Mouse (Mus musculus) neural tube, embryonic 14.5 days (tissue): ENCODE measurements around the gene Abcb10. TPM values are rescaled to one million over a fixed set of nuclear protein-coding genes. Genes with fewer than 3 reads are reported as not detected.

Source experiments
- ATAC-seq: fragments of 200-750 bp; cut with Nextera tagmentation; 2 replicates; pipeline ENCODE4 v1.8.0; 2017; ENCODE audit warnings: low read depth, mild to moderate bottlenecking, moderate TSS enrichment, moderate library complexity
- H3K27ac ChIP-seq: fragments of 300-500 bp; sonication (generic); 2 replicates; pipeline ENCODE4 v1.5.1; 2014; ENCODE audit warnings: low read depth, mild to moderate bottlenecking, control low read depth, low read length, moderate library complexity, mixed read lengths
- H3K27me3 ChIP-seq: fragments of 300-500 bp; sonication (generic); 2 replicates; pipeline ENCODE4 v1.6.1; 2014; ENCODE audit warnings: low read length; ENCODE audit not compliant: control insufficient read depth, insufficient read depth
- H3K36me3 ChIP-seq: fragments of 300-500 bp; sonication (generic); 2 replicates; pipeline ENCODE4 v1.6.1; 2014; ENCODE audit warnings: low read length, mixed read lengths; ENCODE audit not compliant: control insufficient read depth, insufficient read depth
- H3K4me1 ChIP-seq: fragments of 300-500 bp; sonication (generic); 2 replicates; pipeline ENCODE4 v1.6.1; 2014; ENCODE audit warnings: low read length; ENCODE audit not compliant: control insufficient read depth, insufficient read depth
- H3K4me2 ChIP-seq: fragments of 300-500 bp; sonication (generic); 2 replicates; pipeline ENCODE4 v1.6.1; 2014; ENCODE audit warnings: mild to moderate bottlenecking, low read depth, low read length, control low read depth
- H3K4me3 ChIP-seq: fragments of 300-500 bp; sonication (generic); 2 replicates; pipeline ENCODE4 v1.5.1; 2014; ENCODE audit warnings: low read depth, low read length, control low read depth, mixed read lengths
- H3K9ac ChIP-seq: fragments of 300-500 bp; sonication (generic); replicated peaks from 2 replicates; pipeline ENCODE4 v1.6.1; 2014; ENCODE audit warnings: low read depth, mild to moderate bottlenecking, control low read depth, low read length, mixed read lengths
- H3K9me3 ChIP-seq: fragments of 300-500 bp; sonication (generic); 2 replicates; pipeline ENCODE4 v1.6.1; 2016; ENCODE audit warnings: low read length; ENCODE audit not compliant: control insufficient read depth
- WGBS: fragments of 180-500 bp; shearing (Covaris S2); extraction: QIAGEN DNeasy Blood & Tissue Kit; methylation state at CpG from one replicate; pipeline ENCODE4 v1.1.7; 2014; 5-methylcytosine and 5-hydroxymethylcytosine counted together
- polyA plus RNA-seq: library from polyadenylated mRNA; unstranded; fragments of >200 nt; fragmentation: Nextera tagmentation; extraction: Ambion mirVana; gene quantifications from 2 replicates; pipeline ENCODE4 v1.2.1, GENCODE M21; 2014

The Abcb10 gene
- polyA plus RNA-seq, 1 experiment from 2014 or later, result 18.9 TPM

- H3K4me3 ChIP-seq, result no peak overlapping the region
- H3K4me2 ChIP-seq, result no peak overlapping the region
- no peaks in the 10 kb centered on the region for H3K4me1 ChIP-seq
- H3K36me3 ChIP-seq, result peaks cover 20% of the 10 kb centered on the region
- no peak overlapping the region for H3K9ac ChIP-seq
- 93% methylated on average over 3 of the region's 3 CpGs for WGBS
- H3K9me3 ChIP-seq, result no peaks in the 10 kb centered on the region
- H3K27me3 ChIP-seq, result no peaks in the 10 kb centered on the region
- no peak overlapping the region for H3K27ac ChIP-seq
- ATAC-seq, result no peak
These were observed 29.2 kb upstream of the Abcb10 start for GRCm38 (mm10) chr8:124011989-124012586.

DNA sequence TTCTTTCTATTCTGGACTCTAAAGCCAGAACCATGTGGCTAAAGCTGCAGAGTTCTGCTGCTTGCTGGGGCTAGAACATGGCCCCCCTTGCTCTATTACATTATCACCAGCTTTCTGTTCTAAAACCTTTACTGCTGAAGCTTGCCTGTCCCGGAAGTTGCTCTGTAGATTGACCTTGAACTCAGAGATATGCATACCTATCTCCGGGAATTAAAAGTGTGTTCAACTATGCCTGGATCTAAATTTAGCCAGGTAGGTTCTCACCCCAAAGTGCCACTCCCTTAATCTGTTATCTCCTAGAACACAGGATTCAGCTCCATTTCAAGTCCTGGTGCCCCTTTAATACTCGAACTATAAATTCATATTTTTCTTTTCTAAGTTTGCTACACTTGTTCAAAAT is 28.7 kb upstream of the Abcb10 start:
- no peak overlapping the region for H3K27ac ChIP-seq
- H3K9me3 ChIP-seq, result no peaks in the 10 kb centered on the region
- 93% methylated on average over 3 of the region's 3 CpGs for WGBS
- no peak for ATAC-seq
- no peak overlapping the region for H3K4me2 ChIP-seq
- H3K36me3 ChIP-seq, result peaks cover 25% of the 10 kb centered on the region
- H3K4me1 ChIP-seq, result no peaks in the 10 kb centered on the region
- H3K4me3 ChIP-seq, result no peak overlapping the region
- H3K27me3 ChIP-seq, result no peaks in the 10 kb centered on the region
- no peak overlapping the region for H3K9ac ChIP-seq

GRCm38 (mm10) chr8:124007829-124008228 is 24.9 kb upstream of the Abcb10 start:
- H3K9me3 ChIP-seq, result no peaks in the 10 kb centered on the region
- H3K27me3 ChIP-seq, result no peaks in the 10 kb centered on the region
- H3K4me3 ChIP-seq, result no peak overlapping the region
- H3K9ac ChIP-seq, result no peak overlapping the region
- H3K27ac ChIP-seq, result no peak overlapping the region
- H3K4me1 ChIP-seq, result no peaks in the 10 kb centered on the region
- ATAC-seq, result no peak
- no peak overlapping the region for H3K4me2 ChIP-seq
- 63% methylated on average over 6 of the region's 6 CpGs for WGBS
- H3K36me3 ChIP-seq, result peaks cover 46% of the 10 kb centered on the region

DNA sequence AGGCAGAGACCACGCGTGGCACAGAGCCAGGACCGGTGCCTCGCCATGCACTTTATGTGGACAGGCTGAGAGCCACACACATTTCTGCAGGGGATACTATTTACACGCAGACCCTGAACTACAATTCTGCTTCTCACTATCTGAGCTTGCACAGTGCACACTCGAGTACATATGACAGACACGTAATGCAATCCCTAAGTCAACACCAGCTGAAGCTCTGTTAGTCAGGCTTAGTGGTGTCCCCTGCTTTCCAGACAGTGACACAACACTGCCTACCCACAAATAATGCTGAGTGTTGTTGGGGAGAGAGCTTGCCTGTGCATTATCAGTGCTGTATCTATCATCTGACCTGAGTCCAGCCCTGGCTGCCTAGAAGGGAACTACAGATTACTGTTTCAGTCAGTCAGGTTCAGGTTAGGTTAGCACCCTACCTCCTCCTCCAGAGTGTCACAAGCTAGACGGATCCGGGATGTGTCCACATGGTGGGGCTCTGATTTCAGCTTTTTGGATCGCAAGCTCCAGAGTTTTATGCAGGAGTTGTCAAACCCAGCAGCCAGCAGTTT is 19.7 kb upstream of the Abcb10 start:
- Histone ChIP-seq H3K9ac (no peak overlapping the region), H3K36me3 (peaks cover 39% of the 10 kb centered on the region), H3K27ac (no peak overlapping the region), H3K4me2 (no peak overlapping the region), H3K4me3 (no peak overlapping the region), H3K27me3 (no peaks in the 10 kb centered on the region), H3K9me3 (no peaks in the 10 kb centered on the region), H3K4me1 (no peaks in the 10 kb centered on the region)
- ATAC-seq, result no peak
- 96% methylated on average over 10 of the region's 10 CpGs for WGBS

DNA sequence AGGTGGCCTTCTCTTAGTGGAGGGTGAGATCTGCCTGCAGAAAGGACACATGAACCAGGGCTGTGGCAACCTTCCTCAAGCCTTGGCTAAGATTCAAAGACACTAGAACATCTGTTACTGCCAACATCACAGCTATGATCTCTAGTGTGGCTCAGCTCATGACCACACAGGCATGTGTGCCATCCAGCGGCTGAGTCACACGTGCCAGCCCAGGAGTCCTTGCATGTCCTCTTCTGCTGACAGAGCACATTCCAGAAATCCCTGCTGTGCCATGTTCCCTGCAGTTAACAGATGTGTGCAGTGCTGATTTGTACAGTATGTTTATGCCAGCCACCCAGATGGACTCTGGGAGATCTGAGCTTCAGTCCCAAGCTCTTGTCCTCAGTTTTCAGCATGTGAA is 16.6 kb upstream of the Abcb10 start:
- H3K27me3 ChIP-seq, result no peaks in the 10 kb centered on the region
- H3K9me3 ChIP-seq, result no peaks in the 10 kb centered on the region
- ATAC-seq, result no peak
- no peak overlapping the region for H3K4me2 ChIP-seq
- H3K36me3 ChIP-seq, result peaks cover 33% of the 10 kb centered on the region
- 68% methylated on average over 2 of the region's 2 CpGs for WGBS
- no peak overlapping the region for H3K9ac ChIP-seq
- H3K4me1 ChIP-seq, result no peaks in the 10 kb centered on the region
- H3K4me3 ChIP-seq, result no peak overlapping the region
- no peak overlapping the region for H3K27ac ChIP-seq

- Histone ChIP-seq H3K4me2 (no peak overlapping the region), H3K4me1 (no peaks in the 10 kb centered on the region), H3K27me3 (no peaks in the 10 kb centered on the region), H3K9ac (no peak overlapping the region), H3K9me3 (no peaks in the 10 kb centered on the region), H3K36me3 (peaks cover 11% of the 10 kb centered on the region), H3K27ac (no peak overlapping the region), H3K4me3 (no peak overlapping the region)
- ATAC-seq, result no peak
- WGBS, result 97% methylated on average over 3 of the region's 3 CpGs
These were observed 11.1 kb upstream of the Abcb10 start for GRCm38 (mm10) chr8:123993997-123994396.

DNA sequence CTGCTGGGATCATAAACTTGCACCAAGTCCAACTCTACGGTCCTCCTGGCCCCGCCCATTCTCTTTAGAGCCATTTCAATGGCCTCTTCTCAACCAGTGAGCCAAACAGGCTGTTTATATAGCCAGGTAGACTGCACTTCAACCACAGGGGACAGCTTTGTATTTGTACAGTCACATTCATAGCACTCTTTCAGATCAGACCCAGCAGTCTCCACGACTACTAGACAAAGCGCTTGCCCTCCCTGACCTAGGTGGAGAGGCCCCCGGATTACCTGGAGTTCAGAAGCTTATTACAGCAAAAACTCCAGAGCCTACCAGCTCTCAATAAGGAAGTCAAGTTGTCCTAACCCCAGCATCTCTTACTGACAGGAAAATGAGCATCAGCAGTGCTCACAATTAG is 10.7 kb upstream of the Abcb10 start:
- Histone ChIP-seq H3K27me3 (no peaks in the 10 kb centered on the region), H3K9ac (no peak overlapping the region), H3K9me3 (no peaks in the 10 kb centered on the region), H3K4me2 (no peak overlapping the region), H3K4me3 (no peak overlapping the region), H3K27ac (no peak overlapping the region), H3K36me3 (peaks cover 11% of the 10 kb centered on the region), H3K4me1 (no peaks in the 10 kb centered on the region)
- 92% methylated on average over 5 of the region's 5 CpGs for WGBS
- ATAC-seq, result no peak

GRCm38 (mm10) chr8:123992587-123992986 is 9.7 kb upstream of the Abcb10 start:
- Histone ChIP-seq H3K36me3 (peaks cover 11% of the 10 kb centered on the region), H3K4me1 (no peaks in the 10 kb centered on the region), H3K4me3 (no peak overlapping the region), H3K9ac (no peak overlapping the region), H3K4me2 (no peak overlapping the region), H3K27me3 (no peaks in the 10 kb centered on the region), H3K9me3 (no peaks in the 10 kb centered on the region), H3K27ac (no peak overlapping the region)
- no peak for ATAC-seq
- WGBS, result 85% methylated on average over 8 of the region's 8 CpGs

DNA sequence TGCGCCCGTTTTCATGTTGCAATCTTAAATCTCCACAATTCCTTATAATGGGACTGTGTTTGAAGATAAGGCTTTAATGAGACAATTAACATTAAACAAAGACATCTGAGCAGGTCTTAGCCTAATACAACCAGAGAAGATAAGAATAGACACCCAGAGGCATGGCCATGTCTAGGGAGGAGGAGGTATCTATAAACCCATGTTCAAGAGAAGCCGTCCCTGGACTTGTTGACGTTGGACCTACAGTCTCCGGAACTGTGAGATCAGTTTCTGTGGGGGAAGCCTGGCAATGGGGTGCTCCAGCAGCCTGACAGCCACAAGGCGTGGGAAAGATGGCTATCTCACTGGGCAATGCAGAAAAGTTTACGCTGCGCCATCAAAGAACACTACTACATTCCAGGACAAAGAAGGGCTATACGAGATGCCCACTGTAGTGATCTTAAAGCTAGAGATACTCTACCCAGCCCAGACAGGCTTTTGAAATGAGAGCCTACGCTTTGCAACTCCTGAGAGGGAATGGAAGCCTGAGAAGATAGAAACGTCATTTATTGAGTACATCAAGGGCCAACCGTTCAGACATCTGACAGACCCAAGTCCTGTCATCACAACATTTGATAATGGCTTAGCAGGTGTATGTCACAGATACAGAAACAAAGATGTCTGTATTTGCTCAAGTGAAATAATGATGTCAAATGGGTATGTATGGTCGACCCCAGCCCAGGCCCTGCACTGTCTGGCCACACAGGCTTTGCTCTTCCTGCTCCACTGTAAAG is 7.5 kb upstream of the Abcb10 start:
- no peak overlapping the region for H3K27ac ChIP-seq
- WGBS, result 92% methylated on average over 13 of the region's 13 CpGs

More for the DNA sequence above, 7.5 kb upstream of the Abcb10 start:
- H3K4me2 ChIP-seq, result no peak overlapping the region
- no peak for ATAC-seq
- no peak overlapping the region for H3K9ac ChIP-seq
- H3K4me1 ChIP-seq, result no peaks in the 10 kb centered on the region
- no peaks in the 10 kb centered on the region for H3K9me3 ChIP-seq
- no peaks in the 10 kb centered on the region for H3K27me3 ChIP-seq
- no peak overlapping the region for H3K4me3 ChIP-seq
- 0 out of 2 replicates have a peak, but pooled peaks cover 3% of the 10 kb centered on the region for H3K36me3 ChIP-seq
